Mouse (Mus musculus): ENCODE measurements around the gene Etnk1.
"Not testable (repeated sequence)": the region's sequence is repeated elsewhere in the genome, so short reads cannot be mapped to it uniquely, and the experiment has no call there.

Etnk1 gene

DNA sequence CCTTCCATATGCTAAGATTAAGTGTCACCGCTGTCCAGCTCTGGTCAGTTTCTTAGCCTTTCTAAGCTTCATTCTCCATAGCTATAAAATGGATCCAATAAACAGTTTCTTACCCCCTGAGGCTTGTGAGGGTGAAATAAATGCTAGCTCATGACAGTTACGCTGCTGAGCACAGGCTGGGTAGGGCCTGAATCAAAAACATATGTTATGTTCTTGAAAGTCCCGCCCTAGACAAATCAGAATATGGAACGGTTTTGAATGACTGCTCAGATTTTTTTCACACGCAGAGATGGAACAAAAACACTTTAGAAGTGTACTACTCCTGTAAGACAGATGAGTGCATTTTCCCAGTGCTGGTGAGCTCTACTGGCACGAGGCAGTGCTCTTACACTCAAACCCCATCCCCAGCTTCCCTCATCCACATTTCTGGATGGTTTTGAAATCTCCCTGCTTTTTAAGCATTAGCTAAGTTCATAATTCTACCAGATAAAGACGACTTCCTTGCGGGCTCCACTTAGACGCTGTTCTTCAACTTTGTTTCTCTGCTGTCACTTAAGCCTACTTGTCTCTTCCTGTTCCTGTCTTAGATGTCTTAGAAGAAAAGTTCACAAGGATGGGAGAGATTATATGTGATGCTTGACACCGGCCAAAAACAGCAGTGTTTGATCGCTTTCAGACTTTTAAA lies 4.9 kb downstream of the Etnk1 start:
- no peak for DNase-seq

GRCm38 (mm10) chr6:143172683-143173082 lies 5.7 kb downstream of the Etnk1 start:
- DNase-seq, result not testable (repeated sequence)

GRCm38 (mm10) chr6:143174226-143174625 lies 7.2 kb downstream of the Etnk1 start:
- DNase-seq, result no peak

DNA sequence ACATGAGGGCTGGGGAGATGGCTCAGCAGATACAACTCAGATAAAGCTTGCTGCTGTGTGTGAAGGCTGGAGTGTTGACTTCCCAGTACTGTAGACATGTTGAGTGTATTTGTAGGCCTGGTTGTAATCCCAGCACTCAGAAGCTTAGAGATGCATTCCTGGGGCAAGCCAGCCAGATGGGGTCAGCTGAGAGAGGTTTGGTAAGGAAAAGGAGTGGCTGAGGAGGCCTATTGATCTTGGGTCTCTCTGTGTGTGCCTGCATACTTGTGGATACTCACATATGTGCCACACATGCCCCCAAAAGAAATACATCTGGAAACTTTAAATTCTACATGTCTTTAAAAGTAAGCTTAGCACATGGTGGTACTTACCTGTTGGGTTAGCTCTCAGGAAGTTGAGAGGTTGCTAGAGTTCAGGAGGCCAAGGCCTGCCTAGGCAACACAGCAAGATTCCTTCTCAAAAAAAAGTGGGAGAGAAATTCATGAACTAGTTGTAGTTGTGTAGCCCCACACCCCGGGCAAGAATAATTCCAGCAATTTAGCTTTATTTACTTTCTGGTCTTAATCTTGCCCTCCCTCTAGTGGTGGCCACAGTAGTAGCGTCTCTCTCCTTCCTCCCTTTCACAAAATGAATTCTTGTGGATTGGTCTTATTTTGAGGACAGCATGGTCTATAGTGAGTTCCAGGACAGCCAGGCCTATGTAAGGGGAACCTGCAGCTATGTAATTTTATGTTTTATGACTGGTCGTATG lies 8.1 kb downstream of the Etnk1 start:
- DNase-seq, result peak; percentile 35

GRCm38 (mm10) chr6:143176076-143176475 lies 9.1 kb downstream of the Etnk1 start:
- no peak for DNase-seq

GRCm38 (mm10) chr6:143176591-143176990 lies 9.6 kb downstream of the Etnk1 start:
- DNase-seq, result no peak

GRCm38 (mm10) chr6:143179181-143179580 lies 12.2 kb downstream of the Etnk1 start:
- DNase-seq, result no peak

DNA sequence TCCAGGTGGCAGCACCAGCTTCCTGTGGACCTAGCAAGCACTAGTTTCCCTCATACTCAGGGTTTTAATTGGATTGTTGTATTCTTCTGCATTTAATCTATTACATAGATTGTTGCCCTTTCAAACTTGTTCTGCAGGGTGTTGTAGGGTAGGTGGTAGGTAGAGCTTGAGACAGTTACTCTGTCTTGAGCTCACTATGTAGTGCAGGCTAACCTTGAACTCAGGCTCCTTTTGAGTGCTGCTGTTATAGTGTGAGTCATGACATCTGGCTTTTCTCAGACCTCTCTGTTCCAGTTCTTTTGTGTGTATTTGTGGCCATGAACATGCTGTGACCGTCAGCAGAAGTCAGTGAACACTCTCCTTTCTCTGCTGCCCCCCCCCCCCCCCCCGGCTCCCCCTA lies 12.7 kb downstream of the Etnk1 start:
- no peak for DNase-seq

GRCm38 (mm10) chr6:143180511-143180910 lies 13.5 kb downstream of the Etnk1 start:
- DNase-seq, result no peak

- DNase-seq, result no peak
Measured at GRCm38 (mm10) chr6:143184099-143184498, 17.1 kb downstream of the Etnk1 start.

- DNase-seq, result no peak
Measured at GRCm38 (mm10) chr6:143184745-143185144, 17.7 kb downstream of the Etnk1 start.

- DNase-seq, result no peak
Measured at GRCm38 (mm10) chr6:143190838-143191476, 23.9 kb downstream of the Etnk1 start.

GRCm38 (mm10) chr6:143191477-143192098 lies 24.6 kb downstream of the Etnk1 start:
- DNase-seq, result no peak

- no peak for DNase-seq
Measured at GRCm38 (mm10) chr6:143192709-143193108, 25.7 kb downstream of the Etnk1 start.

GRCm38 (mm10) chr6:143193166-143193565 lies 26.1 kb downstream of the Etnk1 start:
- DNase-seq, result no peak

- DNase-seq, result no peak
Measured at GRCm38 (mm10) chr6:143193641-143194040, 26.6 kb downstream of the Etnk1 start.

DNA sequence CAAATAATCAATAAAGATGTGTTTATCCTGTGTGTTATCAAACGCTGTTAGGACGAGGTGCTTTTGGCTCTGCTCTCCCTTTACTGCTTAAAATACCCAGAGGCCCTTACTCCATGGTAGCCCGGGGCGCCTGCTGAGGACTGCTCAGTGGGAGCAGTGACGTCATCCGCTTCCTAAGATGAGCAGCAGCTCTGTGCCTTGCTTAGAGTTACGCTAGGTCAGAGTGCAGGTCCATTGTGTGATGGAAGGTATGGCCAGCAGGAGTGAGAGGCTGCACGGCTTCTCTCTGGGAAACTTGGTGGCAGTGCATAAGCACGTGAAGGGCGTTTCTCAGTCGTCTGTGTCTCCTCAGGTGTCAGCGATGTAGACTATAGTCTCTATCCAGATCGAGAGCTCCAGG lies 30.0 kb downstream of the Etnk1 start:
- no peak for DNase-seq

DNA sequence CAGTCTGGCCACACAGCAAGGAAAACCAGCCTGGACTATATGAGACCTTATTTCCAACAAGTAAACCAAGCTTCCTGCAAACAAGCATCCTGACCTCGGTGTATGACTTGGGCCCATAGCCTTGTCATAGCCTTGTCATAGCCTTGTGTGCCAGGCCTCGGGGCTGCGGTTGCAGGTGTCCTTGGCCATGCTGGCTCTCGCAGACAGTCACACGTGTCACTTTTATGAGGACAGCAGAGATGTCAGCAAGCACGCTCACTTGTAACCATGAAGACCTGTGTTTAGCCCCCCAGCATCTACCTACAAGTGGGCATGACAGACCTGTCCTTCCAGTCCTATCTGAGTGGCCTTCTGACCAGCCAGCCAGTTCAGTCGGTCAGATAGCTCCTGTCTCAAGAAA lies 31.4 kb downstream of the Etnk1 start:
- no peak for DNase-seq

DNA sequence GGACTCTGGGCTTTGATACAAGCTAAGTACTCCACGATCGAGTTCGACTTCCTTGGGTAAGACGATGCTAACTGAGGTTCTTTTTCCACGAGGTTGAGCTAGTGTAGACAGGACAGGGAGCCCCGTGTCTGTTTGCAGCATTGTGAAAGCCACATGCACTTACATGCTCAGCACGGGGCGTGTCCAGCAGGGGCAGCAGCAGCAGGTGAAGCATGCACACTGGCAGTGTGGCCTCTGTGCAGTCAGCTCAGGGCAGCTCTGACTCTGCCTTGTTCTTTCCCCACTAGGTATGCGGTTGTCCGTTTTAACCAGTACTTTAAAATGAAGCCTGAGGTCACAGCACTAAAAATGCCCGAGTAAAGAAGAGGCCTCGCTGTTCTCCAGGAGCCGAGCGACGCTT lies 36.1 kb downstream of the Etnk1 start:
- DNase-seq, result no peak

DNA sequence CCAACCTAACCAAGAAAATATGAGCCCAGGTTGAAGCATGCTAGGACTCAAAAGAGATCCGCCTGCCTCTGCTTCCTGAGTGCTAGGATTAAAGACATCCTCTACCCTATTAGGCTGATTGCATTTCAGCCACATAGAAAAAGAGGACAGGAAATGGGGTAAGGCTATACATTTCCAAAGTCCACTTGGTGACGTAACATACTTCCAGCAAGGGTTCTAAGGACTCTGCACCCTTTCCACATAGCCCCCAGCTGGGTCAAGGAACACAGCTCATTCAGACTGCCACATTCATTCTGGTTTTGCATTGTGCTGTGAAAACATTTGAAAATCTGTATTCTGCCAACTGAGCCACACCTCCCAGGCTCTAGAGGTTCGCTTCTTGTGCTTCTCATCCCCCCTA lies 41.9 kb downstream of the Etnk1 start:
- no peak for DNase-seq

- DNase-seq, result no peak
Measured at GRCm38 (mm10) chr6:143212766-143213165, 45.7 kb downstream of the Etnk1 start.

GRCm38 (mm10) chr6:143213461-143213860 lies 46.4 kb downstream of the Etnk1 start:
- DNase-seq, result no peak

- DNase-seq, result no peak
Measured at GRCm38 (mm10) chr6:143216221-143216620, 49.2 kb downstream of the Etnk1 start.

DNA sequence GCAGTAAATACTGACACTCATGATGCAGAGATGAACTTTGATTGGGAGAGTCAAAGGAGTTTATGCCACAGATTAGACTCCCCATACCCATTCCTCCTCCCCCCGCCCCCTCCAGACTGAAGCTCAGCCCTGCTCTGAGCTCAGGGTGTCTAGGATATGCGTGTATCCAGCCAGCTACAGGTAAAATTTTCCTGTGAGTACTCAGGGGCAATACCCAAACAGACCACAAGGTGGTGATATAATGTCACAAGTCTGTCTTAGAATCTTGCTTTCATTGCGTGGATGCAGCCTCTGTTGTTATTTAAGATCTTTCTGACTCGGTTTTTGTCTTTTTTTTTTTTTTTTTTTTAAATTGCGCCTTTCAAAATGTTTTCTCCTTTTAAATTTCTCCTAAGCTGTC lies 52.3 kb downstream of the Etnk1 start:
- peak; percentile 52 for DNase-seq
